Comparison of ENCODE assay signal across 8 mouse cellular contexts in genomic region chr19:45676723-45677269, GRCm38 (mm10). TPM values are rescaled to one million over a fixed set of nuclear protein-coding genes. Genes with fewer than 3 reads are reported as not detected.
DNase-seq lines count a peak whose midpoint lies in the region; ATAC-seq and TF ChIP-seq lines count a peak whose summit lies in the region.
"Had no signal": no experiment of that assay in that cellular context is flagged by ENCODE, and none has a peak within 500 bp of the region (broad histone marks: within the 10 kb centered on the region; RNA-seq: fewer than 3 reads in every experiment).

No protein-coding gene starts in this region.

- no peak overlapping the region for H3K27ac ChIP-seq in lung, postnatal 0 days (ENCODE audit: low read length)
- H3K27ac ChIP-seq in forebrain, embryonic 14.5 days (ENCODE audit: low read depth, low read length): no peak overlapping the region
- no peak overlapping the region for H3K27ac ChIP-seq in limb, embryonic 13.5 days
- H3K27ac ChIP-seq in stomach, embryonic 14.5 days (ENCODE audit: low read length): no peak overlapping the region
- H3K27ac ChIP-seq: layer of hippocampus, adult 2 months had no signal

- H3K27me3 ChIP-seq in lung, postnatal 0 days (replicated peaks; ENCODE audit: insufficient read depth, low read length): peaks cover 4% of the 10 kb centered on the region; the same call in 1 of the 2 replicates
- peaks cover 5% of the 10 kb centered on the region for H3K27me3 ChIP-seq in forebrain, embryonic 14.5 days (replicated peaks; ENCODE audit: control insufficient read depth, insufficient read depth, low read length)
- H3K27me3 ChIP-seq in limb, embryonic 13.5 days: peaks cover 62% of the 10 kb centered on the region
- 0 out of 2 replicates have a peak, but pooled peaks cover 5% of the 10 kb centered on the region for H3K27me3 ChIP-seq in stomach, embryonic 14.5 days (ENCODE audit: control insufficient read depth, insufficient read depth, low read length)

- peak overlapping the region; percentile 32; the same call in 1 of the 2 replicates for H3K4me3 ChIP-seq in lung, postnatal 0 days (ENCODE audit: low read depth, low read length)
- H3K4me3 ChIP-seq in forebrain, embryonic 14.5 days (ENCODE audit: low read depth, low read length): no peak overlapping the region
- peak overlapping the region; percentile 42 for H3K4me3 ChIP-seq in limb, embryonic 13.5 days
- 0 out of 2 replicates have a peak overlapping the region, but pooled peaks have one; percentile 5 for H3K4me3 ChIP-seq in stomach, embryonic 14.5 days (ENCODE audit: low read depth, low read length)

- no peak for DNase-seq in lung, postnatal 0 days (ENCODE audit: low spot score)
- DNase-seq in lung, postnatal 25 days (ENCODE audit: low spot score): no peak
- DNase-seq in forebrain, embryonic 14.5 days (ENCODE audit: low spot score): peak; percentile 6
- DNase-seq in retina, embryonic 14.5 days (ENCODE audit: low spot score): no peak
- no peak for DNase-seq in testis, postnatal 10 days (ENCODE audit: low spot score)

- no peak for TF ChIP-seq CTCF in lung, postnatal 0 days (IDR thresholded peaks at IDR 0.05)

- H3K4me2 ChIP-seq in lung, postnatal 0 days (replicated peaks; ENCODE audit: low read depth, low read length): peak overlapping the region; percentile 56
- peak overlapping the region; percentile 31 for H3K4me2 ChIP-seq in forebrain, embryonic 14.5 days (ENCODE audit: low read length)
- peak overlapping the region; percentile 73 for H3K4me2 ChIP-seq in limb, embryonic 13.5 days (replicated peaks)
- peak overlapping the region; percentile 36 for H3K4me2 ChIP-seq in stomach, embryonic 14.5 days (replicated peaks; ENCODE audit: low read depth, low read length)

- no peak overlapping the region for H3K9ac ChIP-seq in lung, postnatal 0 days (replicated peaks; ENCODE audit: low read depth)
- H3K9ac ChIP-seq in forebrain, embryonic 14.5 days (ENCODE audit: low read length): no peak overlapping the region
- H3K9ac ChIP-seq in limb, embryonic 13.5 days: no peak overlapping the region; the same call in 1 of the 2 replicates
- no peak overlapping the region for H3K9ac ChIP-seq in stomach, embryonic 14.5 days (replicated peaks; ENCODE audit: low read depth, low read length)

- no peaks in the 10 kb centered on the region for H3K36me3 ChIP-seq in lung, postnatal 0 days (ENCODE audit: insufficient read depth, low read length)
- H3K36me3 ChIP-seq in forebrain, embryonic 14.5 days (ENCODE audit: control insufficient read depth, insufficient read depth, low read length): no peaks in the 10 kb centered on the region
- H3K36me3 ChIP-seq in limb, embryonic 13.5 days: no peaks in the 10 kb centered on the region
- no peaks in the 10 kb centered on the region for H3K36me3 ChIP-seq in stomach, embryonic 14.5 days (ENCODE audit: control insufficient read depth, insufficient read depth, low read length)

- H3K4me1 ChIP-seq in lung, postnatal 0 days (ENCODE audit: insufficient read depth, low read depth, low read length): peaks cover 3% of the 10 kb centered on the region; the same call in 1 of the 2 replicates
- no peaks in the 10 kb centered on the region; the same call in 1 of the 2 replicates for H3K4me1 ChIP-seq in forebrain, embryonic 14.5 days (ENCODE audit: control insufficient read depth, insufficient read depth, low read length)
- H3K4me1 ChIP-seq in limb, embryonic 13.5 days: peaks cover 14% of the 10 kb centered on the region
- H3K4me1 ChIP-seq in stomach, embryonic 14.5 days (ENCODE audit: control insufficient read depth, insufficient read depth, low read length): no peaks in the 10 kb centered on the region; the same call in 1 of the 2 replicates

- 11% methylated on average over 16 of the region's 16 CpGs for WGBS in lung, postnatal 0 days
- WGBS in forebrain, embryonic 14.5 days: 5% methylated on average over 16 of the region's 16 CpGs
- 8% methylated on average over 16 of the region's 16 CpGs for WGBS in limb, embryonic 13.5 days
- WGBS in stomach, embryonic 14.5 days: 12% methylated on average over 16 of the region's 16 CpGs

- no peaks in the 10 kb centered on the region for H3K9me3 ChIP-seq in lung, postnatal 0 days (ENCODE audit: low read length)
- no peaks in the 10 kb centered on the region for H3K9me3 ChIP-seq in forebrain, embryonic 14.5 days (replicated peaks; ENCODE audit: control insufficient read depth, low read length)
- no peaks in the 10 kb centered on the region; the same call in 1 of the 2 replicates for H3K9me3 ChIP-seq in limb, embryonic 13.5 days
- H3K9me3 ChIP-seq in stomach, embryonic 14.5 days (ENCODE audit: control insufficient read depth, low read depth, low read length): no peaks in the 10 kb centered on the region

- ATAC-seq in lung, postnatal 0 days: no peak
- no peak for ATAC-seq in forebrain, embryonic 14.5 days
- no peak for ATAC-seq in limb, embryonic 13.5 days (ENCODE audit: low FRiP score, low read depth)
- ATAC-seq in stomach, embryonic 14.5 days (ENCODE audit: insufficient number of reproducible peaks, insufficient read depth, low FRiP score, low read depth): no peak

- TF ChIP-seq EP300 in lung, postnatal 0 days (IDR thresholded peaks at IDR 0.05): no peak

RNA-seq across cellular contexts. Expression of gene Fbxw4, which starts 16.7 kb away (rescaled TPM):
- polyA plus RNA-seq in lung, postnatal 0 days (2015; fragmentation: Nextera tagmentation; extraction: Ambion mirVana): 2.9 and 4.6 TPM in 2 replicates
- 4.0 and 4.7 TPM in 2 replicates for polyA plus RNA-seq in forebrain, embryonic 14.5 days (2014; fragmentation: Nextera tagmentation; extraction: Ambion mirVana)
- 4.5 and 5.6 TPM in 2 replicates for polyA plus RNA-seq in limb, embryonic 13.5 days (2015; fragmentation: Nextera tagmentation; extraction: Ambion mirVana)
- 7.2 and 9.4 TPM in 2 replicates for polyA plus RNA-seq in stomach, embryonic 14.5 days (2014; fragmentation: Nextera tagmentation; extraction: Ambion mirVana)
